Mouse (Mus musculus): ENCODE measurements around the gene Smarca2.

Smarca2 gene

GRCm38 (mm10) chr19:26604755-26605300, at the start of gene Smarca2:
TSS of gene Smarca2 (plus strand) at chr19:26605050.
- peak; percentile 22; the same call in 1 of the 2 replicates for TF ChIP-seq GATA4 (IDR thresholded peaks at IDR 0.05; ENCODE audit: insufficient replicate concordance, low read length)

GRCm38 (mm10) chr19:26564850-26565249, 40.0 kb upstream of the Smarca2 start:
- TF ChIP-seq GATA4 (IDR thresholded peaks at IDR 0.05; ENCODE audit: insufficient replicate concordance, low read length), result no peak

GRCm38 (mm10) chr19:26566109-26566508, 38.7 kb upstream of the Smarca2 start:
- no peak for TF ChIP-seq GATA4 (IDR thresholded peaks at IDR 0.05; ENCODE audit: insufficient replicate concordance, low read length)

GRCm38 (mm10) chr19:26568236-26568635, 36.6 kb upstream of the Smarca2 start:
- no peak for TF ChIP-seq GATA4 (IDR thresholded peaks at IDR 0.05; ENCODE audit: insufficient replicate concordance, low read length)

- no peak for TF ChIP-seq GATA4 (IDR thresholded peaks at IDR 0.05; ENCODE audit: insufficient replicate concordance, low read length)
Observed at GRCm38 (mm10) chr19:26568941-26569340, 35.9 kb upstream of the Smarca2 start.

GRCm38 (mm10) chr19:26569461-26569860, 35.4 kb upstream of the Smarca2 start:
- TF ChIP-seq GATA4 (IDR thresholded peaks at IDR 0.05; ENCODE audit: insufficient replicate concordance, low read length), result no peak

GRCm38 (mm10) chr19:26579645-26580044, 25.2 kb upstream of the Smarca2 start:
- peak; percentile 64; the same call in 1 of the 2 replicates for TF ChIP-seq GATA4 (IDR thresholded peaks at IDR 0.05; ENCODE audit: insufficient replicate concordance, low read length)

GRCm38 (mm10) chr19:26580061-26580460, 24.8 kb upstream of the Smarca2 start:
- no peak for TF ChIP-seq GATA4 (IDR thresholded peaks at IDR 0.05; ENCODE audit: insufficient replicate concordance, low read length)

- TF ChIP-seq GATA4 (IDR thresholded peaks at IDR 0.05; ENCODE audit: insufficient replicate concordance, low read length), result no peak
Observed at GRCm38 (mm10) chr19:26594661-26595060, 10.2 kb upstream of the Smarca2 start.

- no peak for TF ChIP-seq GATA4 (IDR thresholded peaks at IDR 0.05; ENCODE audit: insufficient replicate concordance, low read length)
Observed at GRCm38 (mm10) chr19:26601459-26601858, 3.4 kb upstream of the Smarca2 start.

- TF ChIP-seq GATA4 (IDR thresholded peaks at IDR 0.05; ENCODE audit: insufficient replicate concordance, low read length), result no peak
Observed at GRCm38 (mm10) chr19:26603296-26603860, 1.5 kb upstream of the Smarca2 start.

- TF ChIP-seq GATA4 (IDR thresholded peaks at IDR 0.05; ENCODE audit: insufficient replicate concordance, low read length), result no peak
Observed at GRCm38 (mm10) chr19:26603906-26604754, 720 bp upstream of the Smarca2 start.

- no peak for TF ChIP-seq GATA4 (IDR thresholded peaks at IDR 0.05; ENCODE audit: insufficient replicate concordance, low read length)
Observed at GRCm38 (mm10) chr19:26605438-26606320, 829 bp downstream of the Smarca2 start.

GRCm38 (mm10) chr19:26606321-26607155, 1.7 kb downstream of the Smarca2 start:
- no peak for TF ChIP-seq GATA4 (IDR thresholded peaks at IDR 0.05; ENCODE audit: insufficient replicate concordance, low read length)

All from liver, adult (tissue).